In the genomic region with DNA sequence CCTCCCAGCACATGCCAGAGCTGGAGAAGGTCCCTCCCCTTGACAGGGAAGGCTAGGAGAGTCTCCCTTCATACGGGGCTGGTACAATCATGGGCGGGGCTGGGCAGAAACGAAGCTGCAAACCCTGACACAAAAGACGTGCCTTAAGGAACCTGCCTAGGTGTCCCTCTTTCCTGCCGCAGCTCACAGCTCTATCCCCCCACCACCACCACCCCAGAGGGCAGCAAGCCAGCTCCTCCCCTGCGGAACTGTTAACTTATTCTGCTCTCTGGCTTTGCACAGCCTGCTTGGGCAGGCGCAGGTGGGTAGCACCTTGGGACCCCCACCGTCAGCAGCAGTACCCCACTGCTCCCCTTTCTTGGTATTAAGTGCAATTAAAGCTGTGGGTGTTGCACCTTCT, we compare ENCODE assay signal across 33 mouse cellular contexts. TPM values are rescaled to one million over a fixed set of nuclear protein-coding genes. Genes with fewer than 3 reads are reported as not detected.
DNase-seq lines count a peak whose midpoint lies in the region; ATAC-seq and TF ChIP-seq lines count a peak whose summit lies in the region.
"Had no signal": no experiment of that assay in that cellular context is flagged by ENCODE, and none has a peak within 500 bp of the region (broad histone marks: within the 10 kb centered on the region; RNA-seq: fewer than 3 reads in every experiment).

No protein-coding gene starts in this region.

- no peaks in the 10 kb centered on the region for H3K9me3 ChIP-seq in midbrain, embryonic 11.5 days (ENCODE audit: control insufficient read depth, low read length)
- H3K9me3 ChIP-seq in midbrain, embryonic 13.5 days = no peaks in the 10 kb centered on the region
- H3K9me3 ChIP-seq: embryonic facial prominence, embryonic 12.5 days; embryonic facial prominence, embryonic 15.5 days; G1E; heart, embryonic 12.5 days; heart, embryonic 15.5 days; hindbrain, embryonic 12.5 days; hindbrain, embryonic 15.5 days had no signal

- ATAC-seq in midbrain, embryonic 11.5 days (ENCODE audit: low FRiP score) = no peak
- ATAC-seq in midbrain, embryonic 13.5 days = no peak
- ATAC-seq: activated CD4-positive, CD25-positive, alpha-beta regulatory T cell, adult 4 months; forebrain, embryonic 14.5 days; forebrain, postnatal 0 days; Patski had no signal

- H3K79me2 ChIP-seq in myocyte (ENCODE audit: control insufficient read depth, insufficient read depth) = no peaks in the 10 kb centered on the region

- H3K4me3 ChIP-seq in midbrain, embryonic 11.5 days (ENCODE audit: low read depth, low read length) = no peak overlapping the region
- no peak overlapping the region for H3K4me3 ChIP-seq in midbrain, embryonic 13.5 days (replicated peaks)
- H3K4me3 ChIP-seq in myocyte = no peak overlapping the region
- H3K4me3 ChIP-seq: embryonic facial prominence, embryonic 12.5 days; embryonic facial prominence, embryonic 15.5 days; gastrocnemius, adult 2 months; heart, embryonic 12.5 days; heart, embryonic 15.5 days; hindbrain, embryonic 12.5 days; hindbrain, embryonic 15.5 days had no signal

- H3K27me3 ChIP-seq in midbrain, embryonic 11.5 days (ENCODE audit: control insufficient read depth, insufficient read depth, low read length) = no peaks in the 10 kb centered on the region
- H3K27me3 ChIP-seq in midbrain, embryonic 13.5 days = no peaks in the 10 kb centered on the region
- H3K27me3 ChIP-seq in myocyte (ENCODE audit: control insufficient read depth, insufficient read depth, insufficient read length) = no peaks in the 10 kb centered on the region
- H3K27me3 ChIP-seq: CH12.LX; embryonic facial prominence, embryonic 12.5 days; embryonic facial prominence, embryonic 15.5 days; heart, embryonic 12.5 days; heart, embryonic 15.5 days; hindbrain, embryonic 12.5 days; hindbrain, embryonic 15.5 days; Patski had no signal

- H3K9ac ChIP-seq in midbrain, embryonic 11.5 days (ENCODE audit: low read length) = no peak overlapping the region
- no peak overlapping the region; the same call in 1 of the 2 replicates for H3K9ac ChIP-seq in midbrain, embryonic 13.5 days (replicated peaks)
- H3K9ac ChIP-seq: embryonic facial prominence, embryonic 12.5 days; embryonic facial prominence, embryonic 15.5 days; forebrain, postnatal 0 days; heart, embryonic 12.5 days; heart, embryonic 15.5 days; hindbrain, embryonic 12.5 days; hindbrain, embryonic 15.5 days had no signal

- WGBS in midbrain, embryonic 11.5 days = 77% methylated on average over 8 of the region's 8 CpGs
- WGBS in midbrain, embryonic 13.5 days = 72% methylated on average over 8 of the region's 8 CpGs

- peaks cover 34% of the 10 kb centered on the region for H3K36me3 ChIP-seq in midbrain, embryonic 11.5 days (ENCODE audit: control insufficient read depth, insufficient read depth, low read length)
- H3K36me3 ChIP-seq in midbrain, embryonic 13.5 days = peaks cover 92% of the 10 kb centered on the region
- H3K36me3 ChIP-seq in myocyte (ENCODE audit: control insufficient read depth, insufficient read depth) = peaks cover 6% of the 10 kb centered on the region

- no peaks in the 10 kb centered on the region for H3K4me1 ChIP-seq in midbrain, embryonic 11.5 days (ENCODE audit: control insufficient read depth, insufficient read depth, low read length)
- no peaks in the 10 kb centered on the region for H3K4me1 ChIP-seq in midbrain, embryonic 13.5 days (replicated peaks)
- H3K4me1 ChIP-seq: embryonic facial prominence, embryonic 12.5 days; embryonic facial prominence, embryonic 15.5 days; heart, embryonic 12.5 days; heart, embryonic 15.5 days; hindbrain, embryonic 12.5 days had no signal

- no peak overlapping the region for H3K4me2 ChIP-seq in midbrain, embryonic 11.5 days
- H3K4me2 ChIP-seq in midbrain, embryonic 13.5 days (replicated peaks) = no peak overlapping the region
- no peak overlapping the region for H3K4me2 ChIP-seq in myocyte (ENCODE audit: low read depth)
- H3K4me2 ChIP-seq: embryonic facial prominence, embryonic 12.5 days; embryonic facial prominence, embryonic 15.5 days; heart, embryonic 12.5 days; heart, embryonic 15.5 days; hindbrain, embryonic 12.5 days; hindbrain, embryonic 15.5 days had no signal

- peak; percentile 91 for DNase-seq in heart, adult 11 months
- no peak for DNase-seq in heart, postnatal 25 days (ENCODE audit: low spot score)
- DNase-seq in midbrain, embryonic 11.5 days (ENCODE audit: low spot score, missing footprints) = peak; percentile 69
- peak; percentile 2 for DNase-seq in urinary bladder, postnatal 25 days (ENCODE audit: low spot score)
- DNase-seq in urinary bladder, postnatal 10 days (ENCODE audit: low spot score) = no peak
- DNase-seq in kidney, adult 18-20 months = no peak
- DNase-seq: adrenal gland, adult 8-10 months; adrenal gland, postnatal 25 days; B cell, adult 2 months; cerebellum, adult 9-11 months; forebrain, postnatal 0 days; gastrocnemius, adult 2 months; gastrocnemius, postnatal 14 days; heart, adult 18-20 months; heart, postnatal 10 days; heart, postnatal 4 days had no signal

- no peak for TF ChIP-seq POLR2A in myocyte (IDR thresholded peaks at IDR 0.05; ENCODE audit: insufficient read length, low read depth)

- H3K27ac ChIP-seq in midbrain, embryonic 11.5 days (ENCODE audit: low read depth, low read length) = no peak overlapping the region
- no peak overlapping the region for H3K27ac ChIP-seq in midbrain, embryonic 13.5 days
- H3K27ac ChIP-seq: embryonic facial prominence, embryonic 12.5 days; embryonic facial prominence, embryonic 15.5 days; gastrocnemius, adult 2 months; heart, embryonic 15.5 days; hindbrain, embryonic 12.5 days; hindbrain, embryonic 15.5 days had no signal

- no peak overlapping the region for H3ac ChIP-seq in myocyte (ENCODE audit: control insufficient read depth, insufficient read length)

- intact Hi-C loops in heart, postnatal 25 days (cut with DNase I) = no loop called here

TF ChIP-seq in myocyte, 11 proteins besides CTCF, POLR2A, EP300 and RAD21:
- no peak for TF ChIP-seq USF1 (IDR thresholded peaks at IDR 0.05; ENCODE audit: low read depth)
- TF ChIP-seq POLR2AphosphoS2 (IDR thresholded peaks at IDR 0.05; ENCODE audit: insufficient read length, low read depth) = peak; percentile 10

RNA-seq across cellular contexts. Expression of a gene that starts 8.5 kb away (rescaled TPM):
- 1 to 10 TPM; 5.9 to 7.2 TPM for total RNA-seq in heart, postnatal 25 days (2021)
- 12.2 and 14.3 TPM in 2 replicates for polyA plus RNA-seq in midbrain, embryonic 11.5 days (2014; fragmentation: Nextera tagmentation; extraction: Ambion mirVana)
- 21.0 and 23.3 TPM in 2 replicates for polyA plus RNA-seq in midbrain, embryonic 13.5 days (2015; fragmentation: Nextera tagmentation; extraction: Ambion mirVana)
- 24.3 TPM for polyA plus RNA-seq in myocyte (2012; fragmentation: generic; extraction: Trizol)

RNA-seq across cellular contexts. Expression of a gene that starts 29.4 kb away (rescaled TPM):
- 1 to 10 TPM; 8.5 to 9.7 TPM for total RNA-seq in heart, postnatal 25 days (2021)
- 6.0 and 7.8 TPM in 2 replicates for polyA plus RNA-seq in midbrain, embryonic 11.5 days (2014; fragmentation: Nextera tagmentation; extraction: Ambion mirVana)
- 9.8 and 10.0 TPM in 2 replicates for polyA plus RNA-seq in midbrain, embryonic 13.5 days (2015; fragmentation: Nextera tagmentation; extraction: Ambion mirVana)
- 9.9 TPM for polyA plus RNA-seq in myocyte (2012; fragmentation: generic; extraction: Trizol)

RNA-seq across cellular contexts. Expression of a gene that starts 29.7 kb away (rescaled TPM):
- total RNA-seq in heart, postnatal 25 days (2021) = not detected
- 0.25 and 0.32 TPM in 2 replicates for polyA plus RNA-seq in midbrain, embryonic 11.5 days (2014; fragmentation: Nextera tagmentation; extraction: Ambion mirVana)
- polyA plus RNA-seq in midbrain, embryonic 13.5 days (2015; fragmentation: Nextera tagmentation; extraction: Ambion mirVana) = 0.44 and 0.57 TPM in 2 replicates
- polyA plus RNA-seq in myocyte (2012; fragmentation: generic; extraction: Trizol) = 9.3 TPM
- total RNA-seq: common myeloid progenitor, adult 5-6 weeks; G1E; gastrocnemius, adult 2 months; gastrocnemius, postnatal 4 days; heart, postnatal 4 days had no signal

RNA-seq across cellular contexts. Expression of a gene that starts 31.1 kb away (rescaled TPM):
- 1 to 10 TPM; 3.2 to 3.3 TPM for total RNA-seq in heart, postnatal 25 days (2021)
- 2.2 and 2.4 TPM in 2 replicates for polyA plus RNA-seq in midbrain, embryonic 11.5 days (2014; fragmentation: Nextera tagmentation; extraction: Ambion mirVana)
- polyA plus RNA-seq in midbrain, embryonic 13.5 days (2015; fragmentation: Nextera tagmentation; extraction: Ambion mirVana) = 1.8 and 2.1 TPM in 2 replicates
- 0.35 TPM for polyA plus RNA-seq in myocyte (2012; fragmentation: generic; extraction: Trizol)

RNA-seq across cellular contexts. Expression of a gene that starts 51.3 kb away (rescaled TPM):
- total RNA-seq in heart, postnatal 25 days (2021) = not detected
- polyA plus RNA-seq in midbrain, embryonic 11.5 days (2014; fragmentation: Nextera tagmentation; extraction: Ambion mirVana) = not detected in 2 replicates
- not detected in 2 replicates for polyA plus RNA-seq in midbrain, embryonic 13.5 days (2015; fragmentation: Nextera tagmentation; extraction: Ambion mirVana)
- not detected for polyA plus RNA-seq in myocyte (2012; fragmentation: generic; extraction: Trizol)
- total RNA-seq: adrenal gland, adult 8-10 months; adrenal gland, postnatal 25 days; CH12.LX; common myeloid progenitor, adult 5-6 weeks; G1E; gastrocnemius, adult 2 months; gastrocnemius, postnatal 14 days; gastrocnemius, postnatal 4 days; heart, adult 18-20 months; heart, postnatal 10 days; heart, postnatal 4 days had no signal
- polyA plus RNA-seq: embryonic facial prominence, embryonic 12.5 days; embryonic facial prominence, embryonic 15.5 days; forebrain, embryonic 11.5 days; forebrain, embryonic 14.5 days; forebrain, postnatal 0 days; frontal cortex, adult 2 months; G1E; heart, embryonic 12.5 days; heart, embryonic 15.5 days; hindbrain, embryonic 12.5 days; Patski had no signal

Comparison
In these comparisons a context has a peak if more than half of its experiments do, and no peak if none do; other contexts are left out.
1. DNase-seq: peak in heart, adult 11 months (single experiment), midbrain, embryonic 11.5 days (single experiment) and urinary bladder, postnatal 25 days (single experiment); none in heart, postnatal 25 days (single experiment), urinary bladder, postnatal 10 days (single experiment) and kidney, adult 18-20 months (single experiment).